Mouse (Mus musculus) neural tube, embryonic 15.5 days (tissue): ENCODE data around the gene Snap29. TPM values are rescaled to one million over a fixed set of nuclear protein-coding genes. Genes with fewer than 3 reads are reported as not detected.

Experiments
- ATAC-seq: fragments of 200-750 bp; cut with Nextera tagmentation; 2 replicates; pipeline ENCODE4 v1.8.0; 2017; ENCODE audit warnings: mild to moderate bottlenecking, moderate TSS enrichment, moderate library complexity; ENCODE audit not compliant: low FRiP score
- H3K27ac ChIP-seq: fragments of 300-500 bp; sonication (generic); replicated peaks from 2 replicates; pipeline ENCODE4 v1.5.1; 2015; ENCODE audit warnings: mild to moderate bottlenecking, inconsistent platforms
- H3K27me3 ChIP-seq: fragments of 300-500 bp; sonication (generic); replicated peaks from 2 replicates; pipeline ENCODE4 v1.6.1; 2015; ENCODE audit warnings: inconsistent platforms
- H3K36me3 ChIP-seq: fragments of 300-500 bp; sonication (generic); 2 replicates; pipeline ENCODE4 v1.6.1; 2015; ENCODE audit warnings: inconsistent platforms
- H3K4me1 ChIP-seq: fragments of 300-500 bp; sonication (generic); 2 replicates; pipeline ENCODE4 v1.6.1; 2015; ENCODE audit warnings: inconsistent platforms
- H3K4me2 ChIP-seq: fragments of 300-500 bp; sonication (generic); 2 replicates; pipeline ENCODE4 v1.6.1; 2015; ENCODE audit warnings: inconsistent platforms, mild to moderate bottlenecking, moderate library complexity
- H3K4me3 ChIP-seq: fragments of 300-500 bp; sonication (generic); replicated peaks from 2 replicates; pipeline ENCODE4 v1.5.1; 2015; ENCODE audit warnings: mild to moderate bottlenecking, inconsistent platforms
- H3K9ac ChIP-seq: fragments of 300-500 bp; sonication (generic); replicated peaks from 2 replicates; pipeline ENCODE4 v1.6.1; 2015; ENCODE audit warnings: mild to moderate bottlenecking, inconsistent platforms
- H3K9me3 ChIP-seq: fragments of 300-500 bp; sonication (generic); replicated peaks from 2 replicates; pipeline ENCODE4 v1.6.1; 2016; ENCODE audit warnings: inconsistent platforms
- WGBS: fragments of 180-500 bp; shearing (Covaris S2); methylation state at CpG from one replicate; pipeline ENCODE4 v1.1.7; 2015; ENCODE audit warnings: mixed read lengths; 5-methylcytosine and 5-hydroxymethylcytosine counted together
- polyA plus RNA-seq: library from polyadenylated mRNA; unstranded; fragments of >200 nt; fragmentation: Nextera tagmentation; extraction: Ambion mirVana; gene quantifications from 2 replicates; pipeline ENCODE4 v1.2.1, GENCODE M21; 2015

Gene Snap29
- 23.3 and 24.0 TPM in 2 replicates for polyA plus RNA-seq

DNA sequence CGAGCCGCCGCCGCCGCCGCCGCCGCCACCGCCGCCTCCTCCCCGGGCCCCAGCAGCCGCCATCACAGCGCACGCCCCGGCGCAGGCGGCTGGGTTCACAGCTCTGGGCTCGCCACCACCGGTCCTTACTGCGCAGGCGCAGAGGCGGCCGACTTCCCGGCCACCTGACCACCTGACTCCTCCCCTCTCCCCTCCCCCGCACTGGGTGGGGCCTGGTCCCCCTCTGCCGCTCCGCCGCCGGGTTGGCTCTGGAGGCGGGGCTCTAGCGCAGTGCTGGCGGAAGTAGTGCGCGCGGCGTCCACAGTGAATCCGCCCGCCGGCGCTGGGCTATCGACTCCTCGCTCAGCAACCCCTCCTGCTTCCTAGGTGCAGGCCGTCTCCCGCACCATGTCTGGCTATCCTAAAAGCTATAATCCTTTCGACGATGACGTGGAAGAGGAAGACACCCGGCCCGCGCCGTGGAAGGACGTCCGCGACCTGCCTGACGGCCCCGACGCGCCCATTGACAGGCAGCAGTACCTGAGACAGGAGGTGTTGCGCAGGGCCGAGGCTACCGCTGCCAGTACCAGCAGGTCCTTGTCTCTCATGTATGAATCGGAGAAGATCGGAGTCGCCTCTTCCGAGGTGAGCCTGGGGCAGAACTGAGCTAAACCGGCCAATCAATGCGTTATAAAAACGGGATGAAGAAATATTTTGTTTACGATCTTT lies at the start of gene Snap29, which contains the start of gene Pi4ka:
Gene Snap29, plus strand, starts transcription at position 251 of the 708 bp plus-strand sequence.
Gene Pi4ka, minus strand, starts transcription at position 579 of the 708 bp plus-strand sequence.
- peaks cover 52% of the 10 kb centered on the region for H3K4me1 ChIP-seq
- H3K27ac ChIP-seq = peak within 1 kb of the TSS; percentile 90
- peak; percentile 98 for ATAC-seq
- H3K4me3 ChIP-seq = peak within 1 kb of the TSS; percentile 91
- peak within 1 kb of the TSS; percentile 72 for H3K4me2 ChIP-seq
- no peaks in the 10 kb centered on the region for H3K27me3 ChIP-seq
- H3K9me3 ChIP-seq = no peaks in the 10 kb centered on the region
- H3K9ac ChIP-seq = peak within 1 kb of the TSS; percentile 81
- under 1% methylated on average over 58 of the region's 69 CpGs for WGBS
- H3K36me3 ChIP-seq = peaks cover 17% of the 10 kb centered on the region

DNA sequence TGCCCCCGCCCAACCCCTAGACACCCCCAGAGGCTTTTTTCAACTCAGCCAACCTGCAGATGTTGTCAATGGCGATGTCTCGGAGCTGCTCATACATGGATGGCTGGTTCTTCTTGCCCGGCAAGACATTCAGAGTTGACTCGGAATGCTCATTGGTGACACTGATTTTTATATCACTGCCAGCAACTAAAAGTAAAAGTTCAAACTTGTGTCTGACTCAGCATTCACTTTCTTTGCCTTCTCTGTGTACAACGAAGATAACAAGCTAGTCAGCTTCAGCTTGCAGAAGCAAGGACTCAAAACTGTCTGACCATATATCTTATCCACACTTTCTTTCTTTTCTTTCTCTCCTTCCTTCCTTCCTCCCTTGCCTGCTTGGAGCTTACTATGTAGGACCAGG lies 49.8 kb upstream of the Snap29 start:
- Histone ChIP-seq H3K9me3 (no peaks in the 10 kb centered on the region), H3K27ac (no peak overlapping the region), H3K27me3 (no peaks in the 10 kb centered on the region), H3K9ac (no peak overlapping the region), H3K36me3 (peaks cover 72% of the 10 kb centered on the region), H3K4me3 (no peak overlapping the region), H3K4me2 (no peak overlapping the region), H3K4me1 (no peaks in the 10 kb centered on the region)
- 91% methylated on average over 6 of the region's 6 CpGs for WGBS
- no peak for ATAC-seq

GRCm38 (mm10) chr16:17358787-17359186 lies 47.0 kb upstream of the Snap29 start:
- peaks cover 67% of the 10 kb centered on the region for H3K36me3 ChIP-seq
- 97% methylated on average over 4 of the region's 4 CpGs for WGBS
- no peak for ATAC-seq
- H3K27ac ChIP-seq = no peak overlapping the region
- H3K9me3 ChIP-seq = no peaks in the 10 kb centered on the region
- H3K9ac ChIP-seq = no peak overlapping the region
- H3K27me3 ChIP-seq = no peaks in the 10 kb centered on the region
- H3K4me3 ChIP-seq = no peak overlapping the region
- H3K4me1 ChIP-seq = no peaks in the 10 kb centered on the region
- no peak overlapping the region for H3K4me2 ChIP-seq

- Histone ChIP-seq H3K36me3 (peaks cover 62% of the 10 kb centered on the region), H3K4me1 (no peaks in the 10 kb centered on the region)
Observed at GRCm38 (mm10) chr16:17382306-17382705, 23.5 kb upstream of the Snap29 start.

GRCm38 (mm10) chr16:17383594-17384326 lies 22.0 kb upstream of the Snap29 start:
- no peaks in the 10 kb centered on the region for H3K27me3 ChIP-seq
- H3K4me2 ChIP-seq = no peak overlapping the region
- H3K4me1 ChIP-seq = no peaks in the 10 kb centered on the region
- WGBS = 91% methylated on average over 2 of the region's 2 CpGs
- H3K9ac ChIP-seq = no peak overlapping the region
- ATAC-seq = no peak
- no peaks in the 10 kb centered on the region for H3K9me3 ChIP-seq
- H3K4me3 ChIP-seq = no peak overlapping the region
- peaks cover 52% of the 10 kb centered on the region for H3K36me3 ChIP-seq
- H3K27ac ChIP-seq = no peak overlapping the region

More at GRCm38 (mm10) chr16:17382306-17382705, 23.5 kb upstream of the Snap29 start:
- H3K4me2 ChIP-seq = no peak overlapping the region
- H3K27ac ChIP-seq = no peak overlapping the region
- 95% methylated on average over 4 of the region's 4 CpGs for WGBS
- H3K9me3 ChIP-seq = no peaks in the 10 kb centered on the region
- H3K9ac ChIP-seq = no peak overlapping the region
- no peaks in the 10 kb centered on the region for H3K27me3 ChIP-seq
- no peak overlapping the region for H3K4me3 ChIP-seq
- no peak for ATAC-seq

DNA sequence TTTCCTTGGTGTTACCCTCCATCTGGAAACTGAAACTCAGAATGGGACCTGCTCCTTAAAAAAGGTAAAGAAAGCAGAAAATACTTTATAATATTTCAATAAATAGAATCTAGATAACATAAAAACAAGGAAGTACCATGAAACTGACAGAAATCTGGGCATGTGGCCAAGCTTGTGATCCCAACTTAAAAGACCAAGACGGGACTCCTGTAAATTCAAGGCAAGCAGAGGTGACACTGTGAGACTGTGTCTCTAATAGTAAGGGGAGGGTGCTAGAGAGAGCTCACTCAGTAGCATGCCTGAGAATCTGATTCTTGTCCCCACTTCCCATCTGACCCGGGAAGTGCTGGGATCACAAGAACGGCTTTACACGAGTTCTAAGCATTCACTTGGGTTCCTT lies 13.0 kb upstream of the Snap29 start:
- H3K27ac ChIP-seq = no peak overlapping the region
- H3K27me3 ChIP-seq = no peaks in the 10 kb centered on the region
- H3K4me1 ChIP-seq = no peaks in the 10 kb centered on the region
- no peak overlapping the region for H3K4me2 ChIP-seq
- WGBS = 78% methylated on average over 4 of the region's 4 CpGs
- H3K4me3 ChIP-seq = no peak overlapping the region
- no peaks in the 10 kb centered on the region for H3K9me3 ChIP-seq
- H3K9ac ChIP-seq = no peak overlapping the region
- ATAC-seq = no peak
- peaks cover 16% of the 10 kb centered on the region for H3K36me3 ChIP-seq

- 78% methylated on average over 1 of the region's 1 CpGs for WGBS
- H3K36me3 ChIP-seq = peaks cover 12% of the 10 kb centered on the region
- no peaks in the 10 kb centered on the region for H3K9me3 ChIP-seq
Observed at GRCm38 (mm10) chr16:17402855-17403254, 2.9 kb upstream of the Snap29 start.

DNA sequence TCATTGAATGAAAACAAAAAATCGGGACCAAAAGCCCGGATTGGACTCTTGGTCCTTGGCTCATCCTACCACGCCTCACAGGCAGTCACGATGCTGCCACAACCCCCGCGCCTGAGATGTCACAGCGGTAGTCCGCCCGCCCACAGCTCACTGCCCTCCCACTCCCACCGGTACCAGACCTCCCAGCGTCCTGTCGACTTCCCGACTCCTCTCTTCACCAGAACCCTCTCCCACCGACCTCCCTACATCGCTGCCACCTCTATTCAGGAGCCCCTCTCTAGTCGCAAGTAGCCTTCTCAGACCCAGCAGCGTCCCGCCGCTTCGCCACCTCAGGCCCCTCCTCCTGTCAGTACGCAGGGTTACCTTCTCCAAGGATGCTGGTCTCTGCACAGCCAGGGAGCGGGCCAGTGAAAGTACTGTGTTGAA lies 502 bp upstream of the Snap29 start:
- Histone ChIP-seq H3K36me3 (peaks cover 14% of the 10 kb centered on the region), H3K27me3 (no peaks in the 10 kb centered on the region), H3K27ac (peak overlapping the region; percentile 90), H3K4me3 (peak overlapping the region; percentile 91), H3K9me3 (no peaks in the 10 kb centered on the region), H3K9ac (peak overlapping the region; percentile 81), H3K4me2 (peak overlapping the region; percentile 72), H3K4me1 (peaks cover 55% of the 10 kb centered on the region)
- peak; percentile 84 for ATAC-seq
- under 1% methylated on average over 21 of the region's 22 CpGs for WGBS

More at GRCm38 (mm10) chr16:17402855-17403254, 2.9 kb upstream of the Snap29 start:
- ATAC-seq = no peak
- peaks cover 49% of the 10 kb centered on the region for H3K4me1 ChIP-seq
- H3K27me3 ChIP-seq = no peaks in the 10 kb centered on the region
- no peak overlapping the region for H3K4me3 ChIP-seq
- H3K27ac ChIP-seq = no peak overlapping the region
- H3K4me2 ChIP-seq = no peak overlapping the region
- no peak overlapping the region for H3K9ac ChIP-seq

- Histone ChIP-seq H3K27me3 (no peaks in the 10 kb centered on the region), H3K36me3 (peaks cover 17% of the 10 kb centered on the region), H3K27ac (no peak overlapping the region), H3K4me3 (peak overlapping the region; percentile 91), H3K9ac (peak overlapping the region; percentile 81), H3K9me3 (no peaks in the 10 kb centered on the region), H3K4me1 (peaks cover 48% of the 10 kb centered on the region), H3K4me2 (peak overlapping the region; percentile 72)
- WGBS = 40% methylated on average over 9 of the region's 9 CpGs
- no peak for ATAC-seq
Observed at GRCm38 (mm10) chr16:17406512-17407231, 886 bp downstream of the Snap29 start.

- no peak overlapping the region for H3K27ac ChIP-seq
- H3K9ac ChIP-seq = no peak overlapping the region
- no peak for ATAC-seq
- no peak overlapping the region for H3K4me3 ChIP-seq
- no peak overlapping the region for H3K4me2 ChIP-seq
- H3K27me3 ChIP-seq = no peaks in the 10 kb centered on the region
- no peaks in the 10 kb centered on the region for H3K9me3 ChIP-seq
- H3K36me3 ChIP-seq = peaks cover 9% of the 10 kb centered on the region; the same call in 1 of the 2 replicates
- 91% methylated on average over 2 of the region's 2 CpGs for WGBS
- H3K4me1 ChIP-seq = peaks cover 31% of the 10 kb centered on the region
Observed at GRCm38 (mm10) chr16:17409046-17409445, 3.3 kb downstream of the Snap29 start.

- no peak overlapping the region for H3K4me3 ChIP-seq
- H3K27me3 ChIP-seq = no peaks in the 10 kb centered on the region
- peaks cover 20% of the 10 kb centered on the region for H3K4me1 ChIP-seq
- peaks cover 9% of the 10 kb centered on the region; the same call in 1 of the 2 replicates for H3K36me3 ChIP-seq
- no peak overlapping the region for H3K9ac ChIP-seq
- H3K27ac ChIP-seq = no peak overlapping the region
- no peak for ATAC-seq
- WGBS = 77% methylated on average over 4 of the region's 4 CpGs
- no peaks in the 10 kb centered on the region for H3K9me3 ChIP-seq
- no peak overlapping the region for H3K4me2 ChIP-seq
Observed at GRCm38 (mm10) chr16:17410209-17410608, 4.4 kb downstream of the Snap29 start.
